Mouse (Mus musculus): ENCODE data around the gene Ctsq. TPM values are rescaled to one million over a fixed set of nuclear protein-coding genes. Genes with fewer than 3 reads are reported as not detected.
"Not testable (repeated sequence)": the region's sequence is repeated elsewhere in the genome, so short reads cannot be mapped to it uniquely, and the experiment has no call there.

Gene Ctsq
- total RNA-seq (2021), result not detected
- long read RNA-seq, experiment 1, result 0 reads
- long read RNA-seq, experiment 2, result 0 reads

- no peak for DNase-seq (ENCODE audit: low spot score in 2 of 2)
These were observed at the start of gene Ctsq for GRCm38 (mm10) chr13:61040531-61040930. Ctsq (minus strand) TSS chr13:61040631.

DNA sequence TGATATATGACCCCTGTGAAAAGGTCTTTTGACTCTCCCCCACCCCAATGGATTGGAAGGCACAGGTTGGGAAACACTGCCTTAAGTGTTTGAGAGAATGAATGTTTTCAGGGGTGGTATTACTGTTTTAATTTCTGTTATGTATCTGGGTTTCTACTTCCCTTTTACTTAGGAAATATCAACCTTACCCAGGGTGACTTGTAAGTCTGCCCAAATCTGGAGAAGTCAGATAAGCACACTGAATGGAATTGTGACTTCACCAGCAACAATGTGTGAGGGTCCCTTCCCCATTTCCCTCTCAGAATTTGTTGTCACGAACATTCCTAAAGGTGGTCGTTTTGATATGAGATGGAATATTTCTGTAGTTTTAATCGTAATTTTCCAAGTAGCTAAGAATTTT, 17.6 kb downstream of the Ctsq start:
- DNase-seq (ENCODE audit: low spot score in 2 of 2), result no peak

GRCm38 (mm10) chr13:61021844-61022243, 18.6 kb downstream of the Ctsq start:
- no peak for DNase-seq (ENCODE audit: low spot score in 2 of 2)

DNA sequence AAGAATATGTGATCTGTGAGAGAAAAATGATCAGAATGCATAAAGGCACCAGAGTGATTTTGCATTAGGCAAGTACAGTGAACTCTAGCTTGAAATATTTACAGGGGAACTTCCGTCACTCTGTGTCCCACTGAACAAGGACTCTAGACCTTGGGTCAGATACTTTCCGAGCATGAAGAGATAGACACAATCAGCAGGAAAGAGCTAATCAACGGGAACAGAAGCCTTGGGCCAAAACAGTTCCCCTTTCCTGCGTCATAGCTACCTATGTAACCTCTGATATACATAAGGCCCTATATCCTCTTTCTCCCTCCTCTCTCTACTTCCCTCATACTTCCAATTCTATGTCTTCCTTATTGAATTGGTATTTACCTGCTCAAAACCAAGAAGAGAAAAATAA, 30.3 kb downstream of the Ctsq start:
- DNase-seq (ENCODE audit: low spot score in 2 of 2), result no peak

DNA sequence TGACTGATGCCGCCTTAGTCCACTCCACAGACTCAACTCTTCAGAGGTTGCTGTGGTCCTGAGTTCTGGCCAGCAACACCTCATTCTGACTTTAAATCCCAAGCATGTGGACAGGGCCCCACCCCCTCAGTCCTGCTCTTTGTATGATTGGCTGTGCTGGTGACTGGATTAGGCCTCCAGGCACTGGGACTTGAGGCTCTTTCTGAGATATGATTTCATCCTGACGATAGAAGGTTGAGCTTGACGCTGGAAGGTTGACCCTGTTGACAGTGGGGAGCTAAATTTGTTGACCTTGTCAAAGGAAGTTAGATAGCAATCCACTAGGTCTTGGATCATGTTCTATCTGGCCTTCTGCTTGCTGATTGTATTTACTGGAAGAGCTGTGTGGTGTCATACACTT, 34.6 kb downstream of the Ctsq start, which contains the start of gene Ctsj:
Gene Ctsj (minus strand): TSS at position 101 of the 400 bp plus-strand sequence.
- no peak for DNase-seq (ENCODE audit: low spot score in 2 of 2)

GRCm38 (mm10) chr13:60997600-60997999, 42.8 kb downstream of the Ctsq start:
- no peak for DNase-seq (ENCODE audit: low spot score in 2 of 2)

- DNase-seq (ENCODE audit: low spot score in 2 of 2), result not testable (repeated sequence)
These were observed 53.5 kb downstream of the Ctsq start for GRCm38 (mm10) chr13:60986915-60987314.

Other genes starting within 250 kb of the Ctsq start
- not detected for gene Ctsll3, start 237.8 kb downstream of the Ctsq start, total RNA-seq (2021)
- not detected for gene 4930486L24Rik, start 176.2 kb downstream of the Ctsq start, total RNA-seq (2021)
- under 1 TPM in 1 of 2 experiments, not detected in 1; 0.51 TPM for gene Gm49392, start 143.7 kb downstream of the Ctsq start, total RNA-seq (2021)
- gene Ctla2b, start 143.2 kb downstream of the Ctsq start, total RNA-seq (2021), result 1 to 10 TPM; 1.9 to 2.2 TPM
- not detected for gene Tpbpb, start 135.8 kb downstream of the Ctsq start, total RNA-seq (2021)
- not detected for gene Gm49393, start 105.0 kb downstream of the Ctsq start, total RNA-seq (2021)
- under 1 TPM; 0.49 to 0.66 TPM for gene Gm49391, start 104.1 kb downstream of the Ctsq start, total RNA-seq (2021)
- gene Ctla2a, start 104.0 kb downstream of the Ctsq start, total RNA-seq (2021), result 10 to 100 TPM; 15.6 to 17.2 TPM
- gene Tpbpa, start 98.6 kb downstream of the Ctsq start, total RNA-seq (2021), result not detected
- gene Ctsj, start 34.7 kb downstream of the Ctsq start, total RNA-seq (2021), result not detected
- gene Ctsr, start 123.6 kb upstream of the Ctsq start, total RNA-seq (2021), result not detected
- not detected for gene Cts6, start 162.8 kb upstream of the Ctsq start, total RNA-seq (2021)
- not detected for gene Cts8, start 214.7 kb upstream of the Ctsq start, total RNA-seq (2021)
- not detected for gene Gm49398, start 248.2 kb upstream of the Ctsq start, total RNA-seq (2021)

All from left cerebral cortex, adult 18-20 months (tissue).